Mouse (Mus musculus) neutrophil, adult 5-6 weeks (primary cell): Measurements from ENCODE around the gene Crebl2. TPM values are rescaled to one million over a fixed set of nuclear protein-coding genes. Genes with fewer than 3 reads are reported as not detected.

ENCODE experiments used
- ATAC-seq: fragments of 151-379, 151-347 bp; 2 replicates; pipeline ENCODE4 v1.8.0; 2017; ENCODE audit warnings: mild to moderate bottlenecking, moderate TSS enrichment; ENCODE audit not compliant: insufficient number of reproducible peaks, poor library complexity, low FRiP score, severe bottlenecking; ENCODE audit errors: extremely low read depth
- total RNA-seq: library from RNA; stranded (forward); fragments of 200-1000 nt; gene quantifications from 2 replicates; pipeline ENCODE4 v1.2.3, GENCODE M21; 2017

The Crebl2 gene
- total RNA-seq, 1 experiment from 2014 or later, result 47.6 TPM

DNA sequence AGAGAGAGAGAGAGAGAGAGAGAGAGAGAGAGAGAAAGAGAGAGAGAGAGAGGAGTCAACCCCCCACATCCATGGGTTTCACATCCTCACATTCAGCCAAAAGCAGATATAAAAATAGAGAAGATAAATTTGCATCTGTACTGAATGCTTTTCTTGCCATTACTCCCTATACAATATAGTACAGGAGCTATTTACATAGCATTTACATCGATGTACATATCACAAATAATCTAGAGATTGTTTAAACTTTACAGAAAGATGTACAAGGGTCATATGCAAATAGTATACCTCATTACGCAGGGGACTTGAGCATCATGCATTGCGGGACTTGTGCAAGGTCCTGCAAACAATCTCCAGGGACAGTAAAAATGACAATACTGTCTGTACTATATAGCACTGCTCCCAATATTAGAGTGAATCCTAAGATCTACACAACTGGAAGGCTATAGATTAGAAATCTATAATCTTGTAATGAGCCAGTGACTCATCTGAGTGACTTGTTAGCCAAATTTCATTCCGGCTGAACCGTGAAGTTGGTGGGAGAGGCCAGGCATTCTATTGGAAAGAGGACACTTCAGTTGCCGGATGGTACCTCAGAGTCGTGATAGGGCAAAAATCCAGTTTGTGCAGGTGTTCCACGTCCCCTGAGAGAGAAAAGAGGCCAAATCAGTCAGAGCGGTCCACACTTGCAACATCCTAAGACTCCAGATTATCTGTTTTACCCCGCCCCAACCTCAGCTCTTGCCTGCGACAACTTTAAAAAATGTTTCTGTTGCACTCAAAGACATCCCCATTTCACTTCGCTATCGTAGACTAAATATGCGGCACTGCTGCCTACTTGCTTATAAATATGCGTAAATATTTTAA lies 66.8 kb downstream of the Crebl2 start:
- no peak for ATAC-seq

DNA sequence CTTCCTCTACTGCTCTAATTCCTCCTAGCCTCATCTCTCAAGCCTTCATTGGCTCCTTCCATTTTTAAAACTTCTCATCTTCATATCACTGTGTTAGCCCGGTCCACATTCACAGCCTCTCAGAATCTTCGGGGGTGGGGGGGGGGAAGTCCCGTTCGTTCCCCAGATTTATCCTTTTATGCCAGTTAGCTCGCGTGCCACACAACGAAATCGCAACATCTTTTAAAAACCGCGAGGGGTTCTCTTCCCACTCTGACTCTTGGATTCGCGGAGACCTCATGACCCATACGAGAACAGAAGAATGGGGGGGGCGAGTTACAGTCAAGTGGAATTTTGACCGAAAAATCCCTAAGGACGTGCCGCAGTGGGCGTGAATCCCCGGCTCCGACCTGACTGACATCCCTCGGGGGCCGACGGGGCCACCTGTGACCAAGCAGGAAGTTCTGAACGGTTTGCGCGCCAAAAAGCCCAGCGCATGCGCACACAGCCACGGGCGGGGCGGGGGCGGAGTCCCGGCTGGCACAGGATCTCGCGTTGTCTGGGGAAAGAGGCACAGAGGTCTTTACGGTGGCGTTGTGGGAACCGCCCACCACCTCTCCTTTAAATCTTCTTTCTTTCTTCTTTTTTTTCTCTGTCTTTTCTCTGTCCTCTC lies 67.6 kb downstream of the Crebl2 start:
- peak; percentile 79 for ATAC-seq

DNA sequence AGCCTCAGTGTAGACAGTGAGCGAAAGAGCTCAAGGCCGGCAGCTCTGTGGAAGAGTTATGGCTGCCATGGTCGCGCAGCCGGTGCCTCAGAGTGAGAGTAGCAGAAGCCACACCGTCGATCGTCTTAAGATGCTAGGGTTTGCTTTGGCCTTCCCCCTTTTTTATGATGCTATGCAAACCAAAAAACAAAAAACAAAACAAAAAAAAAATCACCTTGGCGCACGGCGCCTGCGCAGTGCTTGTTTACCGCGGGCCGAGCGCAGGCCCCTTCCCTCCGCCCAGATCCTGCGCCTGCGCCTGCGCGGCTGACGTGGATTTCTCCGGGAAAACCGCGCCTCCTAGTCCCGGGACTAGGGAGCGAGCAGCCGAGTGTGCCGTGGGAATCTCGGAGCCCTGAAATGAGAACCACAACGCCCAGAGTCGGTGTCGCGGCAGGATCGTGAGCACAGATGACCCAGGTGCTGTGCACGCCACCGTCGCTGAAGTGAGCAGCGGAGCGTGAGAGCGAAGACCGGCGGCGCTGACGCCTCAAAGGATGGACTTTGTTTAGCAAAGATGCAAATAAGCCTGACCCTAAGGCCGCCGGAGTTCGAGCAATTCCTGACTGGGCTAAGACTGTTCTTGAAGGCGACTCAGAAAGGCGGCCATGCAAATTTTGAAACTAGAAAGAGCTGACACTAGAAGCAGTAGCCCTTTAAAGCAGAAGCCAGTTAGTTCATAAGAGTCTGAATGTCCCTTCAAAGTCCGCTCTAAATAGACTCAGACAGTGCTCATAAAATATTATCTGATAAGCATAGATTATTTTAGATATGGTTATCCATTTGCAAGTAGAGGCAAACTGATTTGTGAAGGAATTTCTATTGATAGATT lies 68.4 kb downstream of the Crebl2 start, which contains the start of gene Gpr19:
TSS of gene Gpr19 (minus strand) at position 484 of the 871 bp plus-strand sequence.
- peak; percentile 69 for ATAC-seq

DNA sequence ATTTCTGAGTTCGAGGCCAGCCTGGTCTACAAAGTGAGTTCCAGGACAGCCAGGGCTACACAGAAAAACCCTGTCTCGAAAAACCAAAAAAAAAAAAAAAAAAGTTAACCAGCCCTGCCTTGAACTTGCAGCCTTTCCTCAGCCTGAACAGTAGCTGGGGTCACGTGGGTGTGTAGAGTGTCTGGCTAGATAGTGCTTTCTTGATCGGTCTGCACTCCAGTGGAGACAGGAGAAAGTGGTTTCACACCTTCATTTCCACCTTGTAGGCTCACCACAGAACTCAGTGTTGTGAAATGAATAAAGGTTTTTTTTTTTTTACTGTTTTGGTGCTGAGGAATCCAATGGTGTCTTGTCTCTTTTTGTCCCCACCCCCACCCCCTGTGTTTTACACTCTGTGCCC lies 73.4 kb downstream of the Crebl2 start:
- no peak for ATAC-seq

DNA sequence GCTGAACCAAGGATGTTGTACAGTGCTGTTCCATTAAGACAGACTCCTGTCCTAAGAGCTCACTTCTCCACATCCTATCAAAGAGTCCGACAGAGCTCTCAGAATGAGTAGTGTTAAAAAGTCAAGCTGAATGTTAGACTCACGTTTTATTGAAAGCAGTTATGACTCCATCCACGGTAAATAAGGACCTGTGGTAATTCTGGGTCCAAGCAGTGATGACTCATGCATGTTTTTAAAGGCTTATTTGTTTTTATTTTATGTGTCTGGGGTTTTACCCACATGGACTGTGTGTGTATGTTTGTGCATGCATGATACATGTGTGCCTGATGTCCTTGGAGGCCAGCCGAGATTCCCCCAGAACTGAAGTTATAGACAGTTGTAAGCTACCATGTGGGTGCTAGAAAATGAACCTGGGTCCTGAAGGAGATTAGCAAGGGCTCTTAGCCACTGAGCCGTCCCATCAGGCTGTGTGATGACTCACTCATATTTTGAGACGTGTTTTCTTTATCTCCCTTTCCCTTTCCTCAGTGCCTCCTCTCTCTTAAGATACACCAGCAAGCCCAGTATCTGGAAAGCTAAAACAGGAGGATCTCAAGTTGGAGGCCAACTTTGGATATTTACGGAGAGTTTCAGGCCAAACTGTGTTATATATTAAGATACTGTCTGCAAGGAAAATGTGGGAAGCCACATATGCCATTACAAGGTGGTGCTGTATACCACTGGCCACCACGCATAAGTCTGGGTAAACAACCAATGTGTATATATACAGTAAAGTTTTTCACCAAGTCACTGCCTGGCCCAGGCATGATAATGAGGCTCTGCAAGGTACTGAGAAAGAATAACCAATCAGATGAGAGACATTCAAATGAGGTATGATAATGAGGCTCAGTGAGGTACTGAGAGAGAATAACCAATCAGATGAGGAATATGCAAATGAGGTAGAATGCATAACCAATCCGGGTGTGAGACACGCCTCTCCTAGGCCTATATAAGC lies 74.2 kb downstream of the Crebl2 start:
- no peak for ATAC-seq

DNA sequence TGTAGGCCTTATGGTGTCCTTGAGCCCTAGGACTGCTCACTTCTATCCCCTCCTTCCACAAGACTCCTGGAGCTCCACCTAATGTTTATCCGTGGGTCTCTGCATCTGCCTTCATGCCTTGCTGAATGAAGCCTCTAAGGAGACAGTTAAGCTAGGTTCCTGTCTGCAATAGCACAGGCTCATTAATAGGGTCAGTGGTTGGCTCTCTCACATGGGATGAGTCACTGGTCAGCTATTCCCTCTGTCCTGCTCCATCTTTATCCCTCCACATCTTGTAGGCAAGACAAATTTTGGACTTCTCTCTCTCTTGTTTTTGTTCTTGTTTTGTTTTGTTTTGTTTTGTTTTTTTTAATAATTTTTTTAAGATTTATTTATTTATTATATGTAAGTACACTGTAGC lies 75.9 kb downstream of the Crebl2 start:
- no peak for ATAC-seq

Other genes starting within 250 kb of the Crebl2 start
- gene Mansc1, start 197.7 kb upstream of the Crebl2 start, total RNA-seq, result 0.12 TPM in 1 of 2 replicates, not detected in the other
- 7.4 and 8.8 TPM in 2 replicates for gene Borcs5, start 190.6 kb upstream of the Crebl2 start, total RNA-seq
- gene Dusp16, start 37.5 kb upstream of the Crebl2 start, total RNA-seq, result 19.6 and 20.3 TPM in 2 replicates
- gene Gpr19, start 68.4 kb downstream of the Crebl2 start, total RNA-seq, result 13.5 and 19.7 TPM in 2 replicates
- gene Cdkn1b, start 90.2 kb downstream of the Crebl2 start, total RNA-seq, result 322 and 377 TPM in 2 replicates
- not detected in 2 replicates for gene Apold1, start 151.6 kb downstream of the Crebl2 start, total RNA-seq
- 85.9 and 90.2 TPM in 2 replicates for gene Ddx47, start 181.5 kb downstream of the Crebl2 start, total RNA-seq
- 0.23 TPM in 1 of 2 replicates, not detected in the other for gene Gprc5a, start 235.5 kb downstream of the Crebl2 start, total RNA-seq